Comparison of ENCODE assay signal across 9 mouse cellular contexts in the genomic region with DNA sequence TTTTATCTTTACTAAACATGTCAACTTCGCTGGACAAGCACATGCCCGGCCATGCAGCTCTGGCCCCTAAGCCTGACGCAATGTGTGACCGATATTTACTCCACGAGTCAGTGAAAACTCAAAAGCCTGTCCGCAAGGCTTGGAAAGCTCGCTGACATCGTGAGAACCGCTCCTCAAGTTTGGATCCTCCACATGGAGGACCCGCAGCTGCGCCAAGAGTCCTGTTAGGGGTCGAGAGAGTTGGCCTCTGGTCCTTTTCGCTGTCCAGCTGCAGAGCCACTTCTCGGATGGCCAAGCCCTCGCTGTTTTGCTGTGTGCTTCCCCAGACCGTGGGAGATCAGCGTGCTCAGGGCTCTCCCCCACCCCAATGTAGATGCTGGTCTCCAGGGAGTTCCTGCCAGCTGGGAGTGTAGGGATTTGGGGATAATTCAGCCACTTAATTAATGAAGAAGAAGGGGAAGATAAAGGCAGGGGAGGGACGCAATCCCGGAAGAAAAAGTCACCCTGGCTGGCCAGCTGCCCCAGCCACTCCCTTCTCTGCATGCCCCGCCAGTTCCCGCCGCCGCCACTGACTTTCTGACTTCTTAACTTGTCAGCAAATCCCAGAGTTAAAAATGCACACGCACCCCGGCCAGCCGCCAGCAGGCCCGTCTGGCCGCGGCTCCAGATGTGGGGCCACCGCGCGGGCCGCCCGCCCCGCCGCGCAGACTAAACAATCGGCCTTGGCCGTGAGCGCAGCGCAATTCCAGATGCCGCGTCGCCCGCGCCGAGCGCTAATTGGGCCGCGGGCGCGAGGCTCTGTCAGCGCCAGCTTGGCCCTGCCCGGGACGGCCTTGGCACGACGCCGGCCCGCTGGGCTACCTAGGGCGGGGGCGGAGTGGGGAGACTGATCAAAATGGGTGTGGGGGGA. TPM values are rescaled to one million over a fixed set of nuclear protein-coding genes. Genes with fewer than 3 reads are reported as not detected.
DNase-seq lines count a peak whose midpoint lies in the region; ATAC-seq and TF ChIP-seq lines count a peak whose summit lies in the region.
"Had no signal": no experiment of that assay in that cellular context is flagged by ENCODE, and none has a peak within 500 bp of the region (broad histone marks: within the 10 kb centered on the region; RNA-seq: fewer than 3 reads in every experiment).

No protein-coding gene starts in this region.

- peaks cover 53% of the 10 kb centered on the region for H3K27me3 ChIP-seq in liver, embryonic 13.5 days
- H3K27me3 ChIP-seq in neural tube, embryonic 11.5 days (ENCODE audit: control insufficient read depth, insufficient read depth, low read length), result peaks cover 9% of the 10 kb centered on the region; the same call in 1 of the 2 replicates

- H3K9me3 ChIP-seq in liver, embryonic 13.5 days (replicated peaks), result no peaks in the 10 kb centered on the region
- no peaks in the 10 kb centered on the region for H3K9me3 ChIP-seq in neural tube, embryonic 11.5 days (ENCODE audit: control insufficient read depth, low read length)

- ATAC-seq in liver, embryonic 13.5 days (ENCODE audit: low read depth), result peak; percentile 35; the same call in 1 of the 2 replicates
- ATAC-seq in neural tube, embryonic 11.5 days (ENCODE audit: insufficient read depth, low FRiP score, low TSS enrichment), result peak; percentile 35; the same call in 1 of the 2 replicates

- peak overlapping the region; percentile 35 for H3K4me3 ChIP-seq in layer of hippocampus, adult 2 months
- H3K4me3 ChIP-seq in liver, embryonic 13.5 days (replicated peaks), result peak overlapping the region; percentile 50
- H3K4me3 ChIP-seq in neural tube, embryonic 11.5 days (ENCODE audit: low read depth, low read length), result peak overlapping the region; percentile 34

- WGBS in liver, embryonic 13.5 days (ENCODE audit: insufficient replicate concordance), result 3% methylated on average over 61 of the region's 61 CpGs
- 2% methylated on average over 61 of the region's 61 CpGs for WGBS in neural tube, embryonic 11.5 days

- TF ChIP-seq CTCF in layer of hippocampus, adult 2 months (conservative IDR thresholded peaks at IDR 0.05), result peak; percentile 18; the same call in 1 of the 2 replicates

- no peak overlapping the region for H3K27ac ChIP-seq in layer of hippocampus, adult 2 months
- peak overlapping the region; percentile 50 for H3K27ac ChIP-seq in liver, embryonic 13.5 days
- peak overlapping the region; percentile 77 for H3K27ac ChIP-seq in neural tube, embryonic 11.5 days (ENCODE audit: low read depth, low read length)
- H3K27ac ChIP-seq: macrophage had no signal

- DNase-seq in layer of hippocampus, adult 2 months (ENCODE audit: low spot score in 2 of 2), result no peak
- no peak for DNase-seq in layer of hippocampus, postnatal 14 days (ENCODE audit: low spot score in 2 of 2)
- peak; percentile 70 for DNase-seq in embryo, embryonic 9.5 days (ENCODE audit: extremely low spot score)
- DNase-seq in heart, adult 8-10 months (ENCODE audit: low spot score), result peak; percentile 78
- peak; percentile 76 for DNase-seq in kidney, adult 18-20 months
- no peak for DNase-seq in liver, embryonic 13.5 days
- DNase-seq in neural tube, embryonic 11.5 days (ENCODE audit: low spot score), result peak; percentile 81
- peak; percentile 85 for DNase-seq in urinary bladder, postnatal 14 days (ENCODE audit: low spot score)

- peaks cover 33% of the 10 kb centered on the region for H3K4me1 ChIP-seq in liver, embryonic 13.5 days (replicated peaks)
- peaks cover 24% of the 10 kb centered on the region for H3K4me1 ChIP-seq in neural tube, embryonic 11.5 days (ENCODE audit: control insufficient read depth, insufficient read depth, low read length)

- H3K9ac ChIP-seq in liver, embryonic 13.5 days, result peak overlapping the region; percentile 41
- H3K9ac ChIP-seq in neural tube, embryonic 11.5 days (ENCODE audit: low read length), result peak overlapping the region; percentile 51

- peak overlapping the region; percentile 68 for H3K4me2 ChIP-seq in liver, embryonic 13.5 days
- H3K4me2 ChIP-seq in neural tube, embryonic 11.5 days (ENCODE audit: low read depth), result peak overlapping the region; percentile 74

- H3K36me3 ChIP-seq in liver, embryonic 13.5 days, result no peaks in the 10 kb centered on the region
- H3K36me3 ChIP-seq in neural tube, embryonic 11.5 days (ENCODE audit: control insufficient read depth, insufficient read depth, low read length), result no peaks in the 10 kb centered on the region

RNA-seq across cellular contexts. Expression of a gene that starts 49.4 kb away (rescaled TPM):
- 10 to 100 TPM; 52.1 to 53.3 TPM for total RNA-seq in layer of hippocampus, adult 2 months (2021)
- 10 to 100 TPM; 43.4 to 49.1 TPM for total RNA-seq in layer of hippocampus, postnatal 14 days (2021)
- total RNA-seq in heart, adult 8-10 months (2022), result 10 to 100 TPM; 10.2 to 12.7 (median 10.5) TPM
- polyA plus RNA-seq in liver, embryonic 13.5 days (2015; fragmentation: Nextera tagmentation; extraction: Ambion mirVana), result 3.8 and 3.9 TPM in 2 replicates
- polyA plus RNA-seq in neural tube, embryonic 11.5 days (2014; fragmentation: Nextera tagmentation; extraction: Ambion mirVana), result 34.5 and 35.8 TPM in 2 replicates

Comparison
In these comparisons a context has a peak if more than half of its experiments do, and no peak if none do; other contexts are left out.
1. DNase-seq: peak in embryo, embryonic 9.5 days (single experiment), heart, adult 8-10 months (single experiment), kidney, adult 18-20 months (single experiment), neural tube, embryonic 11.5 days (single experiment) and urinary bladder, postnatal 14 days (single experiment); none in layer of hippocampus, adult 2 months (0 of 2), layer of hippocampus, postnatal 14 days (0 of 2) and liver, embryonic 13.5 days (single experiment).
2. Peak in every context shown above with its lines, with median percentiles within 50 percentile points of each other: H3K4me3 ChIP-seq.